ENCODE assay signal across 11 mouse cellular contexts in genomic region chr8:111835540-111835939, GRCm38 (mm10). TPM values are rescaled to one million over a fixed set of nuclear protein-coding genes. Genes with fewer than 3 reads are reported as not detected.
DNase-seq lines count a peak whose midpoint lies in the region; ATAC-seq and TF ChIP-seq lines count a peak whose summit lies in the region.
"Had no signal": no experiment of that assay in that cellular context is flagged by ENCODE, and none has a peak within 500 bp of the region (broad histone marks: within the 10 kb centered on the region; RNA-seq: fewer than 3 reads in every experiment).

No protein-coding gene starts in this region.

- peaks cover 17% of the 10 kb centered on the region; the same call in 1 of the 2 replicates for H3K36me3 ChIP-seq in intestine, embryonic 15.5 days
- H3K36me3 ChIP-seq in stomach, postnatal 0 days (ENCODE audit: control insufficient read depth, insufficient read depth, low read length), result peaks cover 3% of the 10 kb centered on the region; the same call in 1 of the 2 replicates

- TF ChIP-seq CTCF in stomach, postnatal 0 days (IDR thresholded peaks at IDR 0.05; ENCODE audit: low read depth), result peak; percentile 80

- peak; percentile 81; the same call in 1 of the 2 replicates for ATAC-seq in frontal cortex, adult (ENCODE audit: low TSS enrichment)
- peak; percentile 43; the same call in 1 of the 2 replicates for ATAC-seq in intestine, embryonic 15.5 days
- ATAC-seq in stomach, postnatal 0 days (ENCODE audit: low FRiP score, low TSS enrichment), result no peak
- ATAC-seq: forebrain, embryonic 15.5 days had no signal

- H3K27me3 ChIP-seq in intestine, embryonic 15.5 days (replicated peaks), result no peaks in the 10 kb centered on the region
- no peaks in the 10 kb centered on the region for H3K27me3 ChIP-seq in stomach, postnatal 0 days (ENCODE audit: control insufficient read depth, insufficient read depth, low read length)
- H3K27me3 ChIP-seq: forebrain, embryonic 15.5 days; megakaryocyte, embryonic 14.5 days had no signal

- no peak overlapping the region for H3K9ac ChIP-seq in intestine, embryonic 15.5 days
- no peak overlapping the region for H3K9ac ChIP-seq in stomach, postnatal 0 days (ENCODE audit: low read length)
- H3K9ac ChIP-seq: forebrain, embryonic 15.5 days had no signal

- 39% methylated on average over 1 of the region's 1 CpGs for WGBS in intestine, embryonic 15.5 days
- 23% methylated on average over 1 of the region's 1 CpGs for WGBS in stomach, postnatal 0 days

- no peak overlapping the region for H3K27ac ChIP-seq in intestine, embryonic 15.5 days
- H3K27ac ChIP-seq in stomach, postnatal 0 days (replicated peaks), result no peak overlapping the region
- H3K27ac ChIP-seq: forebrain, embryonic 15.5 days; hindbrain, embryonic 10.5 days had no signal

- TF ChIP-seq EP300 in stomach, postnatal 0 days (optimal IDR thresholded peaks at IDR 0.05), result no peak

- no peak for DNase-seq in frontal cortex, postnatal 25 days (ENCODE audit: low spot score in 2 of 2)
- peak; percentile 38 for DNase-seq in thymus, postnatal 0 days (ENCODE audit: low spot score)
- no peak for DNase-seq in thymus, postnatal 36 days
- DNase-seq in stomach, postnatal 0 days (ENCODE audit: low spot score), result peak; percentile 32
- DNase-seq in right cerebral cortex, postnatal 10 days (ENCODE audit: low spot score in 2 of 2), result no peak
- DNase-seq in neural tube, embryonic 10.5 days (ENCODE audit: extremely low spot score, low spot score), result no peak

- H3K4me1 ChIP-seq in intestine, embryonic 15.5 days (replicated peaks), result no peaks in the 10 kb centered on the region
- H3K4me1 ChIP-seq in stomach, postnatal 0 days (replicated peaks; ENCODE audit: control insufficient read depth, insufficient read depth), result no peaks in the 10 kb centered on the region

- H3K4me2 ChIP-seq in intestine, embryonic 15.5 days (replicated peaks), result no peak overlapping the region
- H3K4me2 ChIP-seq in stomach, postnatal 0 days (replicated peaks; ENCODE audit: low read depth), result no peak overlapping the region
- H3K4me2 ChIP-seq: forebrain, embryonic 15.5 days had no signal

- no peaks in the 10 kb centered on the region for H3K9me3 ChIP-seq in intestine, embryonic 15.5 days
- H3K9me3 ChIP-seq in stomach, postnatal 0 days (ENCODE audit: control insufficient read depth, low read length), result no peaks in the 10 kb centered on the region
- H3K9me3 ChIP-seq: forebrain, embryonic 15.5 days; hindbrain, embryonic 10.5 days; megakaryocyte, embryonic 14.5 days had no signal

- no peak overlapping the region for H3K4me3 ChIP-seq in intestine, embryonic 15.5 days (replicated peaks)
- no peak overlapping the region for H3K4me3 ChIP-seq in stomach, postnatal 0 days (ENCODE audit: low read depth, low read length)
- H3K4me3 ChIP-seq: forebrain, embryonic 15.5 days; hindbrain, embryonic 10.5 days; megakaryocyte, embryonic 14.5 days had no signal

RNA-seq across cellular contexts. Expression of gene Cfdp1, which starts 18.6 kb away (rescaled TPM):
- polyA plus RNA-seq in thymus, postnatal 0 days (2015; fragmentation: Nextera tagmentation; extraction: Ambion mirVana), result 105 and 119 TPM in 2 replicates
- 182 and 187 TPM in 2 replicates for polyA plus RNA-seq in intestine, embryonic 15.5 days (2015; fragmentation: Nextera tagmentation; extraction: Ambion mirVana)
- polyA plus RNA-seq in stomach, postnatal 0 days (2015; fragmentation: Nextera tagmentation; extraction: Ambion mirVana), result 98.6 and 101 TPM in 2 replicates

RNA-seq across cellular contexts. Expression of gene Tmem170, which starts 41.0 kb away (rescaled TPM):
- polyA plus RNA-seq in thymus, postnatal 0 days (2015; fragmentation: Nextera tagmentation; extraction: Ambion mirVana), result 5.2 and 6.1 TPM in 2 replicates
- polyA plus RNA-seq in intestine, embryonic 15.5 days (2015; fragmentation: Nextera tagmentation; extraction: Ambion mirVana), result 15.9 and 16.0 TPM in 2 replicates
- polyA plus RNA-seq in stomach, postnatal 0 days (2015; fragmentation: Nextera tagmentation; extraction: Ambion mirVana), result 9.9 and 10.1 TPM in 2 replicates

Comparison
In these comparisons a context has a peak if more than half of its experiments do, and no peak if none do; other contexts are left out.
1. DNase-seq: peak in thymus, postnatal 0 days (single experiment) and stomach, postnatal 0 days (single experiment); none in frontal cortex, postnatal 25 days (0 of 2), thymus, postnatal 36 days (0 of 2), right cerebral cortex, postnatal 10 days (0 of 2) and neural tube, embryonic 10.5 days (single experiment).